Mouse (Mus musculus): ENCODE results near the gene U2surp. TPM values are rescaled to one million over a fixed set of nuclear protein-coding genes. Genes with fewer than 3 reads are reported as not detected.

Gene U2surp
- total and polyA plus RNA-seq, 3 experiments: 69.0 to 244 (median 72.1) TPM

- Histone ChIP-seq H3K4me1 (ENCODE audit: control insufficient read depth in 1 of 2, insufficient read depth in 2 of 2, low read length in 2 of 2) (no peaks in the 10 kb centered on the region), H3K27ac (ENCODE audit: control insufficient read depth, low read depth, low read length) (no peak overlapping the region), H3K4me3 (ENCODE audit: control insufficient read depth in 1 of 2, insufficient read depth in 1 of 2, low read depth in 2 of 2, low read length in 2 of 2) (no peak overlapping the region), H3K36me3 (ENCODE audit: control insufficient read depth in 1 of 2, insufficient read depth in 2 of 2, low read length in 2 of 2) (no peaks in the 10 kb centered on the region), H3K27me3 (ENCODE audit: control insufficient read depth in 1 of 2, insufficient read depth in 2 of 2, low read length in 2 of 2) (no peaks in the 10 kb centered on the region), H3K79me2 (ENCODE audit: control insufficient read depth, insufficient read depth, low read length, poor library complexity) (no peaks in the 10 kb centered on the region), H3K9me3 (replicated peaks; ENCODE audit: insufficient read depth, low read length) (no peaks in the 10 kb centered on the region), H3K9ac (ENCODE audit: control insufficient read depth, low read depth, low read length, poor library complexity, severe bottlenecking) (no peak overlapping the region)
- no peak for TF ChIP-seq NRF1 (IDR thresholded peaks at IDR 0.05; ENCODE audit: insufficient read depth, low read depth, low read length, poor library complexity, severe bottlenecking)
- no peak for TF ChIP-seq CTCF (IDR thresholded peaks at IDR 0.05 in 2 of 3, conservative IDR thresholded peaks at IDR 0.05 in 1 of 3; ENCODE audit: control insufficient read depth in 1 of 3, insufficient read depth in 1 of 3, low read depth in 2 of 3, low read length in 3 of 3, poor library complexity in 1 of 3, severe bottlenecking in 1 of 3)
- no peak for TF ChIP-seq NELFE (IDR thresholded peaks at IDR 0.05; ENCODE audit: low read depth, low read length)
- no peak for DNase-seq (ENCODE audit: low read depth, low spot score)
Observed at GRCm38 (mm10) chr9:95436294-95436613, 75.5 kb downstream of the U2surp start.

GRCm38 (mm10) chr9:95435506-95436293, 76.1 kb downstream of the U2surp start:
- no peak overlapping the region for H3K9ac ChIP-seq (ENCODE audit: control insufficient read depth, low read depth, low read length, poor library complexity, severe bottlenecking)
- H3K36me3 ChIP-seq (ENCODE audit: control insufficient read depth in 1 of 2, insufficient read depth in 2 of 2, low read length in 2 of 2): no peaks in the 10 kb centered on the region
- H3K4me1 ChIP-seq (ENCODE audit: control insufficient read depth in 1 of 2, insufficient read depth in 2 of 2, low read length in 2 of 2): no peaks in the 10 kb centered on the region
- H3K79me2 ChIP-seq (ENCODE audit: control insufficient read depth, insufficient read depth, low read length, poor library complexity): no peaks in the 10 kb centered on the region
- no peak for DNase-seq (ENCODE audit: low read depth, low spot score)
- no peak for TF ChIP-seq MAFK (IDR thresholded peaks at IDR 0.05; ENCODE audit: borderline replicate concordance, low read depth, low read length)
- TF ChIP-seq JUND (IDR thresholded peaks at IDR 0.05; ENCODE audit: low read depth, low read length): no peak
- no peak for TF ChIP-seq TAL1 (IDR thresholded peaks at IDR 0.05; ENCODE audit: low read length)
- no peak for TF ChIP-seq MYB (IDR thresholded peaks at IDR 0.05; ENCODE audit: low read depth, low read length)
- H3K27me3 ChIP-seq (ENCODE audit: control insufficient read depth in 1 of 2, insufficient read depth in 2 of 2, low read length in 2 of 2): no peaks in the 10 kb centered on the region
- no peak overlapping the region for H3K27ac ChIP-seq (ENCODE audit: control insufficient read depth, low read depth, low read length)
- H3K9me3 ChIP-seq (replicated peaks; ENCODE audit: insufficient read depth, low read length): no peaks in the 10 kb centered on the region
- H3K4me3 ChIP-seq (ENCODE audit: control insufficient read depth in 1 of 2, insufficient read depth in 1 of 2, low read depth in 2 of 2, low read length in 2 of 2): no peak overlapping the region

GRCm38 (mm10) chr9:95428277-95428676, 83.5 kb downstream of the U2surp start:
- DNase-seq (ENCODE audit: low read depth, low spot score): no peak
- Histone ChIP-seq H3K9me3 (replicated peaks; ENCODE audit: insufficient read depth, low read length) (no peaks in the 10 kb centered on the region), H3K4me1 (ENCODE audit: control insufficient read depth in 1 of 2, insufficient read depth in 2 of 2, low read length in 2 of 2) (no peaks in the 10 kb centered on the region), H3K27me3 (ENCODE audit: control insufficient read depth in 1 of 2, insufficient read depth in 2 of 2, low read length in 2 of 2) (no peaks in the 10 kb centered on the region), H3K36me3 (ENCODE audit: control insufficient read depth in 1 of 2, insufficient read depth in 2 of 2, low read length in 2 of 2) (no peaks in the 10 kb centered on the region), H3K9ac (ENCODE audit: control insufficient read depth, low read depth, low read length, poor library complexity, severe bottlenecking) (no peak overlapping the region), H3K27ac (ENCODE audit: control insufficient read depth, low read depth, low read length) (no peak overlapping the region), H3K79me2 (ENCODE audit: control insufficient read depth, insufficient read depth, low read length, poor library complexity) (no peaks in the 10 kb centered on the region), H3K4me3 (ENCODE audit: control insufficient read depth in 1 of 2, insufficient read depth in 1 of 2, low read depth in 2 of 2, low read length in 2 of 2) (no peak overlapping the region)
- no peak for TF ChIP-seq GABPA (IDR thresholded peaks at IDR 0.05; ENCODE audit: low read depth, low read length)
- TF ChIP-seq ZKSCAN1 (IDR thresholded peaks at IDR 0.05; ENCODE audit: low read depth, low read length): no peak
- no peak for TF ChIP-seq MAZ (IDR thresholded peaks at IDR 0.05; ENCODE audit: low read depth, low read length)
- no peak for TF ChIP-seq HCFC1 (IDR thresholded peaks at IDR 0.05; ENCODE audit: low read depth, low read length)
- TF ChIP-seq CTCF (IDR thresholded peaks at IDR 0.05 in 2 of 3, conservative IDR thresholded peaks at IDR 0.05 in 1 of 3; ENCODE audit: control insufficient read depth in 1 of 3, insufficient read depth in 1 of 3, low read depth in 2 of 3, low read length in 3 of 3, poor library complexity in 1 of 3, severe bottlenecking in 1 of 3): no peak
- no peak for TF ChIP-seq E2F4 (IDR thresholded peaks at IDR 0.05; ENCODE audit: borderline replicate concordance, low read depth, low read length)
- TF ChIP-seq MXI1 (IDR thresholded peaks at IDR 0.05; ENCODE audit: low read depth, low read length): no peak
- no peak for TF ChIP-seq TAL1 (IDR thresholded peaks at IDR 0.05; ENCODE audit: low read length)
- TF ChIP-seq NELFE (IDR thresholded peaks at IDR 0.05; ENCODE audit: low read depth, low read length): no peak
- TF ChIP-seq MAFK (IDR thresholded peaks at IDR 0.05; ENCODE audit: borderline replicate concordance, low read depth, low read length): no peak
- no peak for TF ChIP-seq MYC (IDR thresholded peaks at IDR 0.05; ENCODE audit: low read depth, low read length)
